Mouse (Mus musculus): ENCODE results near the gene Wnt10b. TPM values are rescaled to one million over a fixed set of nuclear protein-coding genes. Genes with fewer than 3 reads are reported as not detected.
A peak's percentile ranks its signal among the peaks of the same experiment; 100 is the strongest.

The Wnt10b gene
- total RNA-seq, 2 experiments from 2014 or later: 0.51 to 0.66 TPM

- intact Hi-C loops (cut with DNase I): no loop called here
- TF ChIP-seq CTCF (IDR thresholded peaks at IDR 0.05): no peak
- DNase-seq (ENCODE audit: extremely low spot score in 1 of 2, low spot score in 2 of 2): no peak
- Histone ChIP-seq H3K27ac (no peak overlapping the region), H3K4me3 (no peak overlapping the region)
Measured at GRCm38 (mm10) chr15:98778191-98778770, 331 bp upstream of the Wnt10b start.

GRCm38 (mm10) chr15:98777005-98777616 is 839 bp downstream of the Wnt10b start:
- intact Hi-C loops (cut with DNase I): no loop called here
- no peak for TF ChIP-seq CTCF (IDR thresholded peaks at IDR 0.05)

GRCm38 (mm10) chr15:98776280-98777004 is 1.5 kb downstream of the Wnt10b start:
- intact Hi-C loops (cut with DNase I): no loop called here

More at GRCm38 (mm10) chr15:98777005-98777616, 839 bp downstream of the Wnt10b start:
- Histone ChIP-seq H3K4me3 (no peak overlapping the region), H3K27ac (no peak overlapping the region)
- DNase-seq (ENCODE audit: extremely low spot score in 1 of 2, low spot score in 2 of 2): no peak

GRCm38 (mm10) chr15:98775533-98775932 is 2.4 kb downstream of the Wnt10b start:
- no peak overlapping the region for H3K4me3 ChIP-seq
- intact Hi-C loops (cut with DNase I): no loop called here
- no peak overlapping the region for H3K27ac ChIP-seq
- no peak for TF ChIP-seq CTCF (IDR thresholded peaks at IDR 0.05)
- no peak for DNase-seq (ENCODE audit: extremely low spot score in 1 of 2, low spot score in 2 of 2)

More at GRCm38 (mm10) chr15:98776280-98777004, 1.5 kb downstream of the Wnt10b start:
- no peak for DNase-seq (ENCODE audit: extremely low spot score in 1 of 2, low spot score in 2 of 2)
- TF ChIP-seq CTCF (IDR thresholded peaks at IDR 0.05): no peak; the same call in 1 of the 2 replicates
- Histone ChIP-seq H3K27ac (no peak overlapping the region), H3K4me3 (no peak overlapping the region; the same call in 1 of the 2 replicates)

GRCm38 (mm10) chr15:98774096-98774495 is 3.9 kb downstream of the Wnt10b start:
- no peak overlapping the region for H3K27ac ChIP-seq
- no peak for DNase-seq (ENCODE audit: extremely low spot score in 1 of 2, low spot score in 2 of 2)
- no peak for TF ChIP-seq CTCF (IDR thresholded peaks at IDR 0.05)
- no peak overlapping the region for H3K4me3 ChIP-seq
- intact Hi-C loops (cut with DNase I): no loop called here

GRCm38 (mm10) chr15:98772511-98773211 is 5.3 kb downstream of the Wnt10b start:
- H3K4me3 ChIP-seq: peak overlapping the region; percentile 42
- no peak for TF ChIP-seq CTCF (IDR thresholded peaks at IDR 0.05)
- intact Hi-C loops (cut with DNase I): no loop called here
- no peak overlapping the region for H3K27ac ChIP-seq
- DNase-seq (ENCODE audit: extremely low spot score in 1 of 2, low spot score in 2 of 2): no peak

- intact Hi-C loops (cut with DNase I): no loop called here
- no peak for TF ChIP-seq CTCF (IDR thresholded peaks at IDR 0.05)
- Histone ChIP-seq H3K27ac (no peak overlapping the region), H3K4me3 (peak overlapping the region; percentile 42)
- no peak for DNase-seq (ENCODE audit: extremely low spot score in 1 of 2, low spot score in 2 of 2)
Measured at GRCm38 (mm10) chr15:98771813-98772425, 6.0 kb downstream of the Wnt10b start.

GRCm38 (mm10) chr15:98768259-98768658 is 9.7 kb downstream of the Wnt10b start:
- TF ChIP-seq CTCF (IDR thresholded peaks at IDR 0.05): no peak
- Histone ChIP-seq H3K27ac (no peak overlapping the region), H3K4me3 (no peak overlapping the region)
- no peak for DNase-seq (ENCODE audit: extremely low spot score in 1 of 2, low spot score in 2 of 2)
- intact Hi-C loops (cut with DNase I): no loop called here

- H3K27ac ChIP-seq: no peak overlapping the region
- DNase-seq (ENCODE audit: extremely low spot score in 1 of 2, low spot score in 2 of 2): no peak
- H3K4me3 ChIP-seq: no peak overlapping the region
- intact Hi-C loops (cut with DNase I): no loop called here
- TF ChIP-seq CTCF (IDR thresholded peaks at IDR 0.05): no peak
Measured at GRCm38 (mm10) chr15:98765929-98766328, 12.0 kb downstream of the Wnt10b start.

GRCm38 (mm10) chr15:98762670-98763529 is 15.1 kb downstream of the Wnt10b start, which contains the start of gene Arf3:
Gene Arf3, minus strand, starts transcription at chr15:98763214.
- peak; percentile 97 for DNase-seq (ENCODE audit: extremely low spot score in 1 of 2, low spot score in 2 of 2)
- H3K4me3 ChIP-seq: peak within 1 kb of the TSS; percentile 96
- H3K27ac ChIP-seq: peak within 1 kb of the TSS; percentile 98
- intact Hi-C loops (cut with DNase I): no loop called here
- TF ChIP-seq CTCF (IDR thresholded peaks at IDR 0.05): no peak

Measured in left cerebral cortex, adult 2 months (tissue).